Mouse (Mus musculus): ENCODE results near the gene Bnip1.

GRCm38 (mm10) chr17:26767100-26767753 lies 13.6 kb upstream of the Bnip1 start:
- TF ChIP-seq USF1 (IDR thresholded peaks at IDR 0.05; ENCODE audit: low read depth) (no peak), CTCF (IDR thresholded peaks at IDR 0.05; ENCODE audit: control insufficient read depth, insufficient read depth, insufficient read length) (no peak), FOSL1 (IDR thresholded peaks at IDR 0.05; ENCODE audit: insufficient read depth, low read length, poor library complexity, severe bottlenecking) (no peak), CEBPB (IDR thresholded peaks at IDR 0.05; ENCODE audit: low read depth) (no peak), MYOD1 (IDR thresholded peaks at IDR 0.05; ENCODE audit: control insufficient read depth, insufficient read length, low read depth) (no peak), MYOG (IDR thresholded peaks at IDR 0.05; ENCODE audit: control insufficient read depth, extremely low read depth, insufficient read length) (no peak)

Measured in C2C12 (cell line).